Mouse (Mus musculus) heart, adult 2 months (tissue): ENCODE results near the gene Rnf144a.

Source experiments
- EP300 ChIP-seq: fragments of 200-500 bp; IDR thresholded peaks from 2 replicates; pipeline ENCODE4 v1.6.1; 2011; ENCODE audit warnings: low read depth, low read length, control low read depth; ENCODE audit not compliant: insufficient read depth
- POLR2A ChIP-seq: fragments of 200-500 bp; IDR thresholded peaks from 2 replicates; pipeline ENCODE4 v1.6.1; 2011; ENCODE audit warnings: mild to moderate bottlenecking, low read depth, low read length, control low read depth; ENCODE audit not compliant: insufficient read depth

GRCm38 (mm10) chr12:26436334-26436733, 21.3 kb upstream of the Rnf144a start:
- TF ChIP-seq POLR2A (no peak), EP300 (0 out of 2 replicates have a peak, but pooled peaks have one; percentile 20)
